Mouse (Mus musculus): ENCODE results near the gene Evi5. TPM values are rescaled to one million over a fixed set of nuclear protein-coding genes. Genes with fewer than 3 reads are reported as not detected.

The Evi5 gene
- polyA plus RNA-seq, 1 experiment from 2014 or later: 57.4 TPM

DNA sequence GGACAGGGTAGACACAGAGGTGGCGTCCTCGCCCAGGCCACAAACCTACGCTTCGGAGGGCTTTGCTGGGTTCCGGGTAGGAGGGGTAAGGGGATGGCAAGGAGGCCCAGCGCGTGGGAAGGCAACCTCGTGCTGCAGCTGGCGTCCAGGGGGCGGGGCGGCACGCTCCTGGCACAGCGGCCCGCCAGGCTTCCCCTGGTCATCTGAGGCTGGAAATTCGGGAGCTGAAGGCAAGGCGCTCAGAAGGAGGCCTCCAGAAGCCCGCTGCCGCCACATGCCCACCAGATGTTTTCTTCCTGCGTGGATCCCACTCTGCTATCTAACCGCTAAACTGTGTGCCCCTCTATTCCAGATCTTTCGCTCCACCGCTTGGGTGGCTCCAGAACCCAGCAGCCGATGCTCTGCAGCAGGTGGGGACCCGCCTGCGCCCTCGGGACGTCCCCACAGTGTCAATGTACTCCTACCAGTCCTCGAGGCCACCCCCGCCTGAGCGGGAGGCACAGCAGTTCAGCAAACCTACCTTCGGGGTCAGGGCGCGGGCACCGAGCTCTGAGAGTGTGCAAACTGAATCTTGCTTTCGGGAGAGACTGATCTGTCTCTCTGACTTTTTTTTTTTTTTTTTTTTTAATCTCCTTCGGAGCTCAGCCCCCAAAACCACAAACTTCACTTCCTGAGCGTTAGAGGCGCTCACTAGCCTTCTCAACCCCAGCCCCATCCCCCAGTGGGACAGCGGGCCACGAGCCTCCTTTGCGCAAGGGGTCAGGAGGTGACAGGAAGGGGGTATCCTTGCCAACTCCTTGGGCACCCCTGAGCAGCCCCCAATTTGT, 149.3 kb downstream of the Evi5 start, which contains the start of gene Gfi1:
Gene Gfi1 (minus strand): TSS at position 602 of the 827 bp plus-strand sequence.
- Histone ChIP-seq H3K27me3 (peaks cover 87% of the 10 kb centered on the region), H3K4me3 (replicated peaks) (peak within 1 kb of the TSS; percentile 26), H3K27ac (no peak within 1 kb of the TSS), H3K36me3 (replicated peaks) (no peaks in the 10 kb centered on the region), H3K9me3 (no peaks in the 10 kb centered on the region), H3K4me2 (peak within 1 kb of the TSS; percentile 45), H3K4me1 (peaks cover 50% of the 10 kb centered on the region), H3K9ac (no peak within 1 kb of the TSS)
- ATAC-seq (ENCODE audit: low FRiP score): no peak
- WGBS: under 1% methylated on average over 41 of the region's 41 CpGs

DNA sequence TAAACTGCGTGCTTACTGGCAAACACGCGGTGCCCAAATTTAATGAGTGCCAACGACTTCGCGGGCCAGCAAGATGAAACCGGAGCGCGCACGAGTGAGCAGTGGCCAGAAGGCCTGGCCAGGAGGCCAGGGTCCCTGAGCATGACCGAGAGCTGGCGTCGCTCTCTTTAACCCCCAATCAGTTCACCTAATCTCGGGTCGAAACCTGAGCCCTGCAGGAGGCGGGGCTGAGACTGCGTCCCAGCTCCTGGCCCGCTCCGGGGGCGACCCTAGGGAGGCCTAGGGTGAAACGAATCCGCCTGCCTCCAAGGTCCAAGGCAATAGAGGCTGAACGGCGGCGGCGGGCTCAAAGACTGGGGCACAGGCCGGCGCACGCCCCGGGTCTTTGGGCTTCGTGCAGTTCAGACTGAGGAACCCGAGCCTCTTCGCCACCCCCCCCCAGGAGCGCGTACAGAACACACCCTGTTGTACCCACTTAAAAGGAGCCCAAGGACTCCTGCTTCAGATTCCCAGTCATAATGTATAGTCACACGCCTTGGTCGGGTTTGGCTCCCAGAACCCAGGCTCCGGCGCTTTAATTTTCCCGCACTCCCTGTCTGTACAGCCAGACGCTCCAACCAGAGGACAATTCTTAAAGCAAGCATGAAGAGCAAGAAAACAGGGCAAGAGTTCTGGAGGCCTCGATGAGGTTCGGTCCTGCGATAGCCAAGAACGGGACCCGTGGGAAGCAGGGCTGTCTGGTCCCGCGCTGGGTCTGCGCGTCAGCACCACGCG, 150.1 kb downstream of the Evi5 start:
- peak overlapping the region; percentile 41 for H3K4me2 ChIP-seq
- H3K4me1 ChIP-seq: peaks cover 50% of the 10 kb centered on the region
- H3K9me3 ChIP-seq: no peaks in the 10 kb centered on the region
- peaks cover 91% of the 10 kb centered on the region for H3K27me3 ChIP-seq
- no peak overlapping the region for H3K9ac ChIP-seq
- no peaks in the 10 kb centered on the region for H3K36me3 ChIP-seq (replicated peaks)
- under 1% methylated on average over 52 of the region's 52 CpGs for WGBS
- ATAC-seq (ENCODE audit: low FRiP score): peak; percentile 40; the same call in 1 of the 2 replicates
- no peak overlapping the region for H3K27ac ChIP-seq
- peak overlapping the region; percentile 26 for H3K4me3 ChIP-seq (replicated peaks)

DNA sequence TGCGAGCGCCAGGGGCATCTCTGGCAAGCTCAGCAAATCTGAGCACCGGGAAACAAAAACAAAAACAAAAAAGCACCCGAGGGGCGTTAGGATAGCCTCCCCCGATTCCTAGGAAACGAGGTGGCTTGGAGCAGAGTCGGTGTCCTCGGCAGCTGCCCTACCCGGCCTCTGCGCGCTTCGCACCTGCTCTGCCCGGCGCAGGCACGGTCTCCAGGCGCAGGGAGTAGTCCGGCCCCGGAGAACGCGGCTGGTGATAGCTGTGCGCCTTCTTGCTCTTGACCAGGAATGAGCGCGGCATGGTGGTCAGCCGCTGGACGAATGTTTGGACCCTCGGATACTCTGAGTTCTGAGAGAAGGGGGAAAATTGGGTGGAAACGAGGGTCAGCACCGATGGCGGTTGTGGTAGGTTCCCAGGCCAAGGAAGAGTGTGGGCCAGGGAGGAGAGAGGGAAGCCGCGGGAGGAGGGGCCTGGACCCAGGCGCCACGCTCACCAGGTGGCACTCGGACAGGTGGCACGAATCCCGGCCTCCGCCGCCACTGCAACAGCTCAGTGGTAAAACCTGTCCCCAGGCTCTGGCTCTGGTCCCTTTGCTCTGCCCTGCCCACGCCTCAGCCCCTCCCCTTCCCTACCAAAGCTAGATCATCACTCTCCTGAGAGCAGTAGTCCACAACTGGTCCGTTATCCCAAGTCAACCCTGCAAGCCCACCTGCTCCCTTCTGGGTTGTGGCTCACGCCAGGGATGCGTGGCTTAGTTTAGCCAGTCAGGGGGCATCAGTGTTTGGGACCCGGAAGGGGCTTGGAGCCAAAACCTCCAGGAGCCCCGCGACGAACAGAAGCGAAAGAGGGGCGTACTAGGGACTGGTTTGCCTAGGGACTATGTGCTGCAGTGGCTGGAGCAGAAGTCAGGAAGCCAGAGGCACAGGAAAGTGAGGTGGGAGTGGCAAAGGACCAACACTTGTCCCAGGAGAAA, 151.1 kb downstream of the Evi5 start:
- under 1% methylated on average over 49 of the region's 49 CpGs for WGBS
- peaks cover 50% of the 10 kb centered on the region for H3K4me1 ChIP-seq
- ATAC-seq (ENCODE audit: low FRiP score): no peak

DNA sequence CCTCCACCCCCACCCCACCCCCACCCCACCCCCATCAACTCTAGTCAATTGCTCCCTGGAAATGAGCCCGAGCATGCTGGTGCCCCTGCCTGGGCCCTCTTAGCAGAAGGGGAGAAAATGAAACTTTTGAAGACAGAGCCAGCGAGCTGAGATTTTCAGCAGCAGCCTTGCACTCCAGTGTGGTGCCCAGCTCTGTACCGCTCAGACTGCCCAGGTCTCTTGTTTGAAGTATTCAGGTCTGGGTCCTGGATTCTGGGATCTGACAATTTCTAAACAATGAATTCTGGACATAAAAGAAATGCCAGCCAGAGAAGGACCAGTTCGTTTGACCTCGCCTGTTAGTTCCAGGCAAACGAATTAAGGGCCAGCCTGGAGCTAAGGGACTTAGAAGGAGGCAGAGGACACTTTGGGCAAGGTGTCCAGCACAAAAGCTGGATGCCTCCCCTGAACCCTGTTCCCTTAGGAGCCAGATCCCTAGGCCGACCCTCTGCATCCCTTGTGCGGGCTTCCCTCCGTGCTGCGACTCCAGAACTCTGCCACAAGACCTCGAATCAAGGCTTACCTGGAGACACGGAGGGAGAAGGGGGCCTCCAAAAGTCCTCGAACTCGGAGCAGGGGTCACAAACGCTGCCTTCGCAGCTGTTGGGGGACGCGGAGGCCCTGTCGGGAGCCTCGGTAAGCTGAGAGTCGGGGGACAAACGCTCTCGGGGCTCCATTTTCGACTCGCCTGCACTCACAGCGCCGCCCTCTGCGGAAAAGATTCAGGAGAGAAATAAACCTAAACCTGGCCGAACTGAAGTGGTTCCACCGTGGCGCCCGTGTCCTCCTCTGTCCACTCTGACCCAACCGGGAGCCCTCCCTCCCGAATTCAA, 152.0 kb downstream of the Evi5 start:
- H3K4me1 ChIP-seq: peaks cover 50% of the 10 kb centered on the region
- no peak overlapping the region for H3K9ac ChIP-seq
- ATAC-seq (ENCODE audit: low FRiP score): no peak
- H3K27ac ChIP-seq: no peak overlapping the region
- no peaks in the 10 kb centered on the region for H3K9me3 ChIP-seq
- no peaks in the 10 kb centered on the region for H3K36me3 ChIP-seq (replicated peaks)
- WGBS: 1% methylated on average over 34 of the region's 34 CpGs
- peak overlapping the region; percentile 14 for H3K4me3 ChIP-seq (replicated peaks)
- peaks cover 97% of the 10 kb centered on the region for H3K27me3 ChIP-seq
- H3K4me2 ChIP-seq: peak overlapping the region; percentile 31

More for the DNA sequence above, 151.1 kb downstream of the Evi5 start:
- Histone ChIP-seq H3K4me2 (peak overlapping the region; percentile 31), H3K9ac (no peak overlapping the region), H3K27ac (no peak overlapping the region), H3K4me3 (replicated peaks) (peak overlapping the region; percentile 14), H3K36me3 (replicated peaks) (no peaks in the 10 kb centered on the region), H3K9me3 (no peaks in the 10 kb centered on the region), H3K27me3 (peaks cover 99% of the 10 kb centered on the region)

DNA sequence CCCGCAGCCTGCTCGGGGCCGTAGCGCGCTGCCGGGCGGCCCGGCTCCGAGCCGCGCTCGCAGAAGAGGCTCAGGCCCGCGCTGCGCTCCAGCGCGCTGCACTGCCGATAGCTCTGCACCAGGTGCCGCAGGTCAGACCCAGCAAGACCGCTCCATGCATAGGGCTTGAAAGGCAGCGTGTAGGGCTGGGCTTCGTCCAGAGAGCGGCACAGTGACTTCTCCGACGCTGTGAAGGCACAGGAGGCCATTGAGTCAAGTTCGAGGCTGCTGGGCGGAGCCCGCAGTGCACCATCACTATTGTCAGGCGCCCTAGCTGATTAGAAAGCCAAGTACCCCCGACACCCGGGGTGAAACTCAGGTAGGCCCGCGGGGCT, 153.3 kb downstream of the Evi5 start:
- H3K36me3 ChIP-seq (replicated peaks): no peaks in the 10 kb centered on the region
- H3K27ac ChIP-seq: no peak overlapping the region
- H3K9me3 ChIP-seq: no peaks in the 10 kb centered on the region
- H3K27me3 ChIP-seq: peaks cover 98% of the 10 kb centered on the region
- H3K4me1 ChIP-seq: peaks cover 48% of the 10 kb centered on the region
- ATAC-seq (ENCODE audit: low FRiP score): no peak
- H3K9ac ChIP-seq: no peak overlapping the region
- WGBS: under 1% methylated on average over 33 of the region's 33 CpGs
- H3K4me3 ChIP-seq (replicated peaks): peak overlapping the region; percentile 37
- H3K4me2 ChIP-seq: peak overlapping the region; percentile 53

DNA sequence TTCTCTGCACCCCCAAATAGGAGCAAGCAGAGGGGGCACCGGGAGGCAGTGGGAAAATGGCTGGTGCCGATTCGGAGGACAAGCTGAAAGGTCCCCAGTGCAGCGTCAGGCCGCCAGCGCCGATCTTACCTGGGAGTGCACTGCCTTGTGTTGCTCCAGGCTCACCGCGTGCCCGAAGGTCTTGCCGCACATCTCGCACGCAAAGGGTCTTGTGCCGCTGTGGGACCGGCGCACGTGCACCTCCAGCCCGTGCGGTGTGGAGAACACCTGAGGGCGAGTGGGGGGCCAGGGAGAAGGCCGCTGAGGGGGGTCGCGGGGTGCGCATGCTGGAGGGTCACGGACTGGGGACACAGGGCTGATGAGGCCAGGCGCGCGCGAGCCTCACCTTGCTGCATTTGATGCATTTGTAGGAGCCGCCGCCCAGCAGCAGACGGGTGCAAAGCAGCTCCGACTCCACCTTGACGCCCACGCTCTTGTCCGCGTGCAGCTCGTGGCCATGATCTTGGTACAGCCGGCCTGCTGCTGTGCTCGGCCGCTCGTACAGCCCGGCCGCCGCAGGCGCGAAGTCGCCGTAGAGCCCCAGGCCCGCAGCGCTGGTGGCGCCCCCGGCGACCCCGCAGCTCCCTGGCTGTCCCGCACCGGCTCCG, 153.8 kb downstream of the Evi5 start:
- Histone ChIP-seq H3K4me1 (peaks cover 43% of the 10 kb centered on the region), H3K27me3 (peaks cover 98% of the 10 kb centered on the region), H3K9me3 (no peaks in the 10 kb centered on the region), H3K4me3 (replicated peaks) (peak overlapping the region; percentile 37), H3K27ac (no peak overlapping the region), H3K4me2 (peak overlapping the region; percentile 53), H3K36me3 (replicated peaks) (no peaks in the 10 kb centered on the region), H3K9ac (no peak overlapping the region)
- ATAC-seq (ENCODE audit: low FRiP score): peak; percentile 45; the same call in 1 of the 2 replicates
- WGBS: under 1% methylated on average over 50 of the region's 58 CpGs

DNA sequence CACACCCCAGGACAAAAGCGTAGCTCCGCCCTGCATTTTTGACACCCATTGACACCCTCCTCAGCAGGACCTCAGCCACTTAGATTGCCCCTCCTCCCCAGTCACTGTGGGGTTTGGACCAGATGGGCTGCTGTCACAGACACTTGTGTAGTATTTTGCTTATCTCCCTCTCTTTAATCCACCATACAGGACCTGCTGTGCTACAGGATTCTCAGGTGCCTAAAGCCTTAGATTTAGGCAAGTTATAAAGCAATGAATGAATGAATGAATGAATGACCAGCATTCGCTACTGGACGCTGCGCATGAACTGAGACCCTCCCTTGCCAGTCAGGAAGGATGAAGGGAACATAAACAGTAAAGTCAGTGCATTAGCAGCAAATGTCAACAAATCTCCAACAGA, 154.4 kb downstream of the Evi5 start:
- 4% methylated on average over 5 of the region's 5 CpGs for WGBS
- Histone ChIP-seq H3K4me3 (replicated peaks) (no peak overlapping the region), H3K27me3 (peaks cover 93% of the 10 kb centered on the region), H3K9me3 (no peaks in the 10 kb centered on the region), H3K27ac (no peak overlapping the region), H3K4me2 (no peak overlapping the region), H3K9ac (no peak overlapping the region), H3K36me3 (replicated peaks) (no peaks in the 10 kb centered on the region), H3K4me1 (peaks cover 38% of the 10 kb centered on the region)
- no peak for ATAC-seq (ENCODE audit: low FRiP score)

DNA sequence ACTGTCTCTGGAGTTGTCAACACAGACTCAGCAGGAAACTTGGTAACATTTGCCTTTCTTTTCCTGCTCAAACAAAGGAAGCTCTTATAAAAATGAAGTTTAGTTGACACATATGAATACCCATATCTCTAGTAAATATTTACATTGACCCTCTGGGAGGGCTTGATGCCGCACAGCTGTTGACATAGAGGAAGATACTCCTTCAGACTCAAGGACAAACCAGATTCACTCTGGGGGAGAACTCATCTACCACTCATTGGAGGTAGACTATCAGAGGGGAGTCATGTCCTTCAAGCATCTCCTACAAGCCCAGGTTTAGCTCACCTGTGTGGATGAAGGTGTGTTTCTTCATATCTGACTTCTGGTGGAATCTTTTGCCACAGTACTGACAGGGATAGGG, 155.1 kb downstream of the Evi5 start:
- no peak for ATAC-seq (ENCODE audit: low FRiP score)
- no peak overlapping the region for H3K27ac ChIP-seq
- peaks cover 30% of the 10 kb centered on the region for H3K4me1 ChIP-seq
- H3K9me3 ChIP-seq: no peaks in the 10 kb centered on the region
- H3K9ac ChIP-seq: no peak overlapping the region
- H3K4me2 ChIP-seq: no peak overlapping the region
- 35% methylated on average over 1 of the region's 1 CpGs for WGBS
- no peaks in the 10 kb centered on the region for H3K36me3 ChIP-seq (replicated peaks)
- H3K4me3 ChIP-seq (replicated peaks): no peak overlapping the region
- H3K27me3 ChIP-seq: peaks cover 88% of the 10 kb centered on the region

DNA sequence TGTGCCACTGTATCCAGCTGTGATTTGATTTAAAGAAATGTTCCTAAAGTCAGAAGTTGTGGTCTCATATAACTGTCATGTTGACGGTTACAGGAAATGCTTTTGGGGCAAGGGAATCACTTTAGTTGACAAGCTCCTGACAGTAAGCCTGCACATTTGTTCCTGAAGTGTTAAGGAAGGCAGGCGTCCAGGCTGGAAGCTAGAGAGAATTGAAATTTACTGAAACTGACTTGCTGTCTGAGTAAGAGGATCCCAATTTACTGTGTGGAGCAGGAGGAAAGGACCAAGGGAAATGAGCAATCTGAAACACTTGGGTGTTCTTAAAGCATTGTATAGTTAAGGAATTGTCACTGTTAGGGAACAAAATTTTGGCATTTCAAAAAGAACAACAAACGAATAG, 155.7 kb downstream of the Evi5 start:
- Histone ChIP-seq H3K9ac (no peak overlapping the region), H3K4me1 (peaks cover 25% of the 10 kb centered on the region), H3K36me3 (replicated peaks) (no peaks in the 10 kb centered on the region), H3K27me3 (peaks cover 88% of the 10 kb centered on the region), H3K27ac (no peak overlapping the region), H3K4me3 (replicated peaks) (no peak overlapping the region), H3K9me3 (no peaks in the 10 kb centered on the region), H3K4me2 (no peak overlapping the region)
- ATAC-seq (ENCODE audit: low FRiP score): no peak
- WGBS: 23% methylated on average over 3 of the region's 3 CpGs

DNA sequence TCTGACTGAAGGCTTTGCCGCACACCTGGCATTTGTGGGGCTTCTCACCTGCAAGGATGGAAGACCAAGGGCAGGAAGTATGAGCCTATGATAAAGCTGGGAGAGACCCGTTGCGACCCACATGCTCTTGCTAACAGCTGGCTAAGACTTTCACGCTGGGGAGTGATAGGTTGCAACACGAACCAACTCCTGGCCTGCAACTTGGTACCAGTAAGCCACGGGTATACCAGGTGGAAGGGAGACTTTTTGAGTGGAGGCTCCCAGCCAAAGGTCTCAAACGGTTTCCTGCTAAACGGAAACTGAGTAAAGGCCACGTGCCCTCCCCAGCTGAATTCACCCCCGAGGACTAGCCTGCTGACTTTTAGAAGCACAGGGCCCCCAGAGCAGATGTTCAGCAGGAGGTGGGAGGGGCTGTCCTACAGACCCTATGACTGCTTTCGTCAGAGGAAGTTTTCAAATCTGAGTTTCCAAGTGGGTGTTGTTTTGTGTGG, 157.0 kb downstream of the Evi5 start:
- WGBS: 11% methylated on average over 11 of the region's 11 CpGs
- Histone ChIP-seq H3K9ac (no peak overlapping the region), H3K36me3 (replicated peaks) (no peaks in the 10 kb centered on the region), H3K4me2 (no peak overlapping the region), H3K4me3 (replicated peaks) (no peak overlapping the region), H3K27ac (no peak overlapping the region), H3K27me3 (peaks cover 83% of the 10 kb centered on the region), H3K9me3 (no peaks in the 10 kb centered on the region), H3K4me1 (peaks cover 12% of the 10 kb centered on the region)
- no peak for ATAC-seq (ENCODE audit: low FRiP score)

DNA sequence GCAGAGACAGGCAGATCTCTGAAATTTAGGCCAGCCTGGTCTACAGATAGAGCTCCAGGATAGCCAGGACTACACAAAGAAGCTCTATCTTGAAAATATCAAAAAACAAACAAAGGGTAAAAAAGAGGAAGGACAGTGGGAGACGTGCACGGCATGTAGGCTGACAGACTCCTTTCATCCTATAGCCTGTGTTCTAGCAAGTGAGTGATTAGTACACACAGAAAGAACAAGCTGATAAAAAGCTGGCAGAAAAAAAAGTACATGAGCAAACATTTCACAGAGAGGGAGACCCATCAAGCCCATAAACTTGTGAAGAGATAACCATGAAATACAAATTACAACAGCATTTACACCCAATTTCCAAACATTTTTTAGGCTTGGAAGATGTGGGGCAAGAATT, 163.2 kb downstream of the Evi5 start:
- no peak overlapping the region for H3K27ac ChIP-seq
- peaks cover 28% of the 10 kb centered on the region for H3K27me3 ChIP-seq
- ATAC-seq (ENCODE audit: low FRiP score): no peak
- no peaks in the 10 kb centered on the region for H3K36me3 ChIP-seq (replicated peaks)
- no peaks in the 10 kb centered on the region for H3K9me3 ChIP-seq
- H3K4me2 ChIP-seq: no peak overlapping the region
- no peaks in the 10 kb centered on the region for H3K4me1 ChIP-seq
- WGBS: 76% methylated on average over 2 of the region's 2 CpGs
- H3K9ac ChIP-seq: no peak overlapping the region
- no peak overlapping the region for H3K4me3 ChIP-seq (replicated peaks)
